Mouse (Mus musculus): ENCODE data around the gene Zswim3. TPM values are rescaled to one million over a fixed set of nuclear protein-coding genes. Genes with fewer than 3 reads are reported as not detected.
A peak's percentile ranks its signal among the peaks of the same experiment; 100 is the strongest.
"Not testable (repeated sequence)": the region's sequence is repeated elsewhere in the genome, so short reads cannot be mapped to it uniquely, and the experiment has no call there.

The Zswim3 gene
- polyA plus RNA-seq, 1 experiment from 2014 or later = 5.4 TPM

GRCm38 (mm10) chr2:164829090-164829489 is 24.2 kb downstream of the Zswim3 start:
- H3K9me3 ChIP-seq (replicated peaks) = no peaks in the 10 kb centered on the region
- no peak overlapping the region for H3K4me2 ChIP-seq
- 91% methylated on average over 1 of the region's 1 CpGs for WGBS
- peaks cover 49% of the 10 kb centered on the region for H3K36me3 ChIP-seq
- peaks cover 18% of the 10 kb centered on the region for H3K4me1 ChIP-seq (replicated peaks)
- H3K27me3 ChIP-seq (replicated peaks) = no peaks in the 10 kb centered on the region
- no peak overlapping the region for H3K9ac ChIP-seq
- no peak overlapping the region for H3K27ac ChIP-seq (ENCODE audit: poor library complexity, severe bottlenecking)
- H3K4me3 ChIP-seq = no peak overlapping the region
- ATAC-seq (ENCODE audit: insufficient number of reproducible peaks, low FRiP score) = no peak

- Histone ChIP-seq H3K9me3 (replicated peaks) (no peaks in the 10 kb centered on the region), H3K4me3 (no peak overlapping the region), H3K4me2 (peak overlapping the region; percentile 96), H3K9ac (peak overlapping the region; percentile 45; the same call in 1 of the 2 replicates), H3K27ac (ENCODE audit: poor library complexity, severe bottlenecking) (no peak overlapping the region), H3K27me3 (replicated peaks) (no peaks in the 10 kb centered on the region), H3K36me3 (peaks cover 42% of the 10 kb centered on the region), H3K4me1 (replicated peaks) (peaks cover 31% of the 10 kb centered on the region)
- 86% methylated on average over 10 of the region's 10 CpGs for WGBS
- ATAC-seq (ENCODE audit: insufficient number of reproducible peaks, low FRiP score) = no peak
Measured at GRCm38 (mm10) chr2:164831029-164831428, 26.1 kb downstream of the Zswim3 start.

DNA sequence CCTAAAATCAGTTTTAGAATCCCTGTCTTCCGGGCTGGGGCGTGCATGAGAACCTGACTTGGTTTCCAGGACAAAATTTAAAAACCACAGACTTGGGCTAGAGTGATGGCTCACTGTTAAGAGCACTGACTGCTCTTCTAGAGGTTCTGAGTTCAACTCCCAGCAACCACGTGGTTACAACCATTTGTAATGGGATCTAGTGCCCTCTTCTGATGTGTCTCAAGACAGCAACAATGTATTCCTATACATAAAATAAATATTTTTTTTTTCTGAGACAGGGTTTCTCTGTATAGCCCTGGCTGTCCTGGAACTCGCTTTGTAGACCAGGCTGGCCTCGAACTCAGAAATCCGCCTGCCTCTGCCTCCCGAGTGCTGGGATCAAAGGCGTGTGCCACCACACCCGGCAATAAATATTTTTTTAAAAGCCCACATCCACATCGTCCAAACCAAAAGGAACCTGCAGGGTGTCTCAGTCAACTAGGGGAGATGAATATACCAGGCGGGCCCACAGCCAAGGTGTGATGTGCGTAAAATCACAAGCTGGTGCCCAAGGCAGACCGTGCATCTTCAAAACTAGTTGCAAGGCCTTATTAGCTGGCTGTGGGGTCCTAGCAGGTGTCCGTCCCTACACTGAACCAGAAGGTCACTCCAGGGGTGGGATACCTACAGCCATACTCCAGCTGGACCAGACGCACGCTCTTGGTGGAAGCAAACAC is 27.3 kb downstream of the Zswim3 start:
- Histone ChIP-seq H3K9me3 (replicated peaks) (no peaks in the 10 kb centered on the region), H3K4me2 (peak overlapping the region; percentile 96), H3K4me3 (peak overlapping the region; percentile 74), H3K4me1 (replicated peaks) (peaks cover 31% of the 10 kb centered on the region), H3K27me3 (replicated peaks) (no peaks in the 10 kb centered on the region), H3K27ac (ENCODE audit: poor library complexity, severe bottlenecking) (peak overlapping the region; percentile 99), H3K36me3 (peaks cover 41% of the 10 kb centered on the region), H3K9ac (peak overlapping the region; percentile 88)
- WGBS = 59% methylated on average over 16 of the region's 16 CpGs
- no peak; the same call in 1 of the 2 replicates for ATAC-seq (ENCODE audit: insufficient number of reproducible peaks, low FRiP score)

DNA sequence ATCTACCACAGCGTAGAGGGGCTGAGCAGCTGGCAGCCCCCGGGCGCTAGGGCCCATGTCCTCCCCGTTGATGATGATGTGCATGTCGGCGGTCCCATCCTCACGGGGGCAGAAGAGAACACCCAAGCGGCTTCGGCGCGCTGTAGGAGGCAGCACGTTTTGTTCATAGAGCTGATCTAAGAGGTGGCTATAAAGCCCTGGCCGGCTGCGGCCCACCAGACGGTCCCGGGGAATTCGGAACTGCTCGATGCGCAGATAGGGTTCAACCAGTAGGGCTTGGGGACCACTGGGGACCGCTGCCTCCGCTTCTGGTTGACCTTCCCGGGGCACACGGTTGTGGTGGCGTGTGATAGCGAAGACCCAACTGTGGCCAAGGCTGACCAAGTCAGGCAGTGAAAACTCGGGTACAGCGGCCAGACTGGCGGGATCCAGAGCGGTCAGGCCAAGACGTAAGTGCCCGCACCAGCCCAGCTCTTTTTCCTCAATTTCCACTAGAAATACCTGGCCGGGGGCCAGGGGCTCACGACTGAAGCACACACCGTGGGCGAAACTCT is 27.9 kb downstream of the Zswim3 start, which contains the start of gene Ctsa:
TSS of gene Ctsa (plus strand) at position 126 of the 554 bp plus-strand sequence.
- H3K36me3 ChIP-seq = peaks cover 41% of the 10 kb centered on the region
- ATAC-seq (ENCODE audit: insufficient number of reproducible peaks, low FRiP score) = peak; percentile 78
- WGBS = under 1% methylated on average over 35 of the region's 35 CpGs
- H3K4me2 ChIP-seq = peak within 1 kb of the TSS; percentile 96
- H3K27ac ChIP-seq (ENCODE audit: poor library complexity, severe bottlenecking) = peak within 1 kb of the TSS; percentile 99
- peak within 1 kb of the TSS; percentile 88 for H3K9ac ChIP-seq
- no peaks in the 10 kb centered on the region for H3K9me3 ChIP-seq (replicated peaks)
- peaks cover 31% of the 10 kb centered on the region for H3K4me1 ChIP-seq (replicated peaks)
- H3K4me3 ChIP-seq = peak within 1 kb of the TSS; percentile 74
- no peaks in the 10 kb centered on the region for H3K27me3 ChIP-seq (replicated peaks)

DNA sequence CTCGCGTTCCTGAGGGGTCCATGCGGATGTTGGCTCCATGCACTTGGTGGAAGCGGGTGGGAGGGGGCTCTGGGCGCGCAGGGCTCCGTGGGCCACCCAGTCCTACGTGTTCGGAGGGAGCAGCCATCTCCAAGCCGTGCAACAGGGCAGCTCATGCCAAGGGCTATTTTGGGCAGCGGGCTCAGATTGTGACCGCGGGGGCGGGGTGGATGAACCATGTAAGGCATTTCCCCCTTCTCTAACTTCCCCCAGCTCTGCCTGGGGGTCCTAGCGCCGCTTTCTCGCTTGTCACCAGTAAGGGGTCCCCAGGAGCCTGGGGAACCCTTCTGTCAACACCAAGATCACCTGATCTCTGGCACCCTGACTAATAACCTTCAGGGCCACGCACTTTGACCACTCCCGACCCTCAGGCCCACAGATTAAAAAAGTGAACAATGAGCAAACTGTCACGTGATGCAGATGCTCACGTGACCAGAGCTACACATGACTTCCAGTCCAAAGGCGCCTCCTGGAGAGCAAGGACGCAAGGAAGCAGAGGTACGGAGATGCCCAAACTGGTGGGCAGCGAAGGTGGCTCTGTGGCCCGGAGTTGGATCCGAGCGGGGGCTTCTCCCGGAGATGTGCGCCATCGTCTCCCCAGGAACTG is 28.5 kb downstream of the Zswim3 start, which contains the start of gene Neurl2:
TSS of gene Neurl2 (minus strand) at position 143 of the 646 bp plus-strand sequence.
- Histone ChIP-seq H3K4me1 (replicated peaks) (peaks cover 31% of the 10 kb centered on the region), H3K27ac (ENCODE audit: poor library complexity, severe bottlenecking) (peak within 1 kb of the TSS; percentile 99), H3K4me3 (peak within 1 kb of the TSS; percentile 74), H3K9me3 (replicated peaks) (no peaks in the 10 kb centered on the region), H3K4me2 (peak within 1 kb of the TSS; percentile 96), H3K27me3 (replicated peaks) (no peaks in the 10 kb centered on the region), H3K9ac (peak within 1 kb of the TSS; percentile 88), H3K36me3 (peaks cover 42% of the 10 kb centered on the region)
- WGBS = under 1% methylated on average over 31 of the region's 31 CpGs
- ATAC-seq (ENCODE audit: insufficient number of reproducible peaks, low FRiP score) = peak; percentile 80

DNA sequence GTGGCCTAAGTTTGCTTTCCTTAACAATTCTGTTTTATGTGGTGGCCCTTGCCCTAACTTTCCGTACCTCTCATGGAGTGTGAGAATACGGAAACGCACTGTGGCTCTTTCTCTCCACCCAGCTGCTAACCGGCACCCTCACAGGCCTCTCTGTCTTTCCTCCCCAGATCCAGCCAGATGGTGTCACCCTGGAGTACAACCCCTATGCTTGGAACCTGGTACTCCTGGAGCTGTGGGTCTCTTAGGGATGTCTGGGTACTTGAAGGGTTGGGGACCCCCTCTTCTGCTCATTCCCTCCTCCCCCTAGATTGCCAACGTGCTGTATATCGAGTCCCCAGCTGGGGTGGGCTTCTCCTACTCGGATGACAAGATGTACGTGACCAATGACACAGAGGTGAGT is 29.6 kb downstream of the Zswim3 start:
- H3K4me1 ChIP-seq (replicated peaks) = peaks cover 31% of the 10 kb centered on the region
- ATAC-seq (ENCODE audit: insufficient number of reproducible peaks, low FRiP score) = no peak
- H3K4me2 ChIP-seq = peak overlapping the region; percentile 96
- H3K4me3 ChIP-seq = peak overlapping the region; percentile 74
- peak overlapping the region; percentile 99; the same call in 1 of the 2 replicates for H3K27ac ChIP-seq (ENCODE audit: poor library complexity, severe bottlenecking)
- no peaks in the 10 kb centered on the region for H3K9me3 ChIP-seq (replicated peaks)
- H3K9ac ChIP-seq = peak overlapping the region; percentile 88
- H3K36me3 ChIP-seq = peaks cover 42% of the 10 kb centered on the region
- H3K27me3 ChIP-seq (replicated peaks) = no peaks in the 10 kb centered on the region
- WGBS = 41% methylated on average over 8 of the region's 8 CpGs

GRCm38 (mm10) chr2:164835164-164835563 is 30.3 kb downstream of the Zswim3 start:
- 87% methylated on average over 4 of the region's 4 CpGs for WGBS
- Histone ChIP-seq H3K9me3 (replicated peaks) (no peaks in the 10 kb centered on the region), H3K4me2 (peak overlapping the region; percentile 96), H3K4me3 (peak overlapping the region; percentile 74; the same call in 1 of the 2 replicates), H3K27ac (ENCODE audit: poor library complexity, severe bottlenecking) (no peak overlapping the region), H3K36me3 (peaks cover 49% of the 10 kb centered on the region), H3K9ac (no peak overlapping the region), H3K27me3 (replicated peaks) (no peaks in the 10 kb centered on the region), H3K4me1 (replicated peaks) (peaks cover 31% of the 10 kb centered on the region)
- ATAC-seq (ENCODE audit: insufficient number of reproducible peaks, low FRiP score) = no peak

GRCm38 (mm10) chr2:164845782-164846181 is 40.9 kb downstream of the Zswim3 start:
- Histone ChIP-seq H3K9ac (no peak overlapping the region), H3K4me2 (no peak overlapping the region), H3K36me3 (0 out of 2 replicates have a peak, but pooled peaks cover 3% of the 10 kb centered on the region), H3K4me1 (replicated peaks) (no peaks in the 10 kb centered on the region), H3K27me3 (replicated peaks) (0 out of 2 replicates have a peak, but pooled peaks cover 3% of the 10 kb centered on the region), H3K27ac (ENCODE audit: poor library complexity, severe bottlenecking) (no peak overlapping the region), H3K9me3 (replicated peaks) (no peaks in the 10 kb centered on the region), H3K4me3 (no peak overlapping the region)
- no peak for ATAC-seq (ENCODE audit: insufficient number of reproducible peaks, low FRiP score)
- WGBS = 47% methylated on average over 3 of the region's 3 CpGs

DNA sequence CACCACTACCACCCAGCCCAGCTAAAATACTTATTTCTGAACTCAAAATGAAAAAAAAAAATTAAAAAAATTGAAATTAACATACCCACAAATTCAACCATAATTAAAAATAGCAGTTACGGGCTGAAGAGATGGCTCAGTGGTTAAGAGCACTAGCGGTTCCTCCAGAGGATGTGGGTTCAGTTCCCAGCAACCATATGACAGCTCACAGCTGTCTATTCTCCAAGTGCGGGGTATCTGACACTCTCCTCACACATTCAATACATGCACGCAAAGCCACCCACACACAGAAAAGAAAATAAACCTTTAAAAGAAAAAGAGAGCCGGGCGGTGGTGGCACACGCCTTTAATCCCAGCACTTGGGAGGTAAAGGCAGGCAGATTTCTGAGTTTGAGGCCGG is 45.2 kb downstream of the Zswim3 start:
- H3K27ac ChIP-seq (ENCODE audit: poor library complexity, severe bottlenecking) = no peak overlapping the region
- no peak overlapping the region for H3K4me3 ChIP-seq
- no peak overlapping the region for H3K9ac ChIP-seq
- no peak overlapping the region for H3K4me2 ChIP-seq
- WGBS = 83% methylated on average over 8 of the region's 8 CpGs
- H3K27me3 ChIP-seq (replicated peaks) = peaks cover 27% of the 10 kb centered on the region
- H3K9me3 ChIP-seq (replicated peaks) = no peaks in the 10 kb centered on the region
- ATAC-seq (ENCODE audit: insufficient number of reproducible peaks, low FRiP score) = no peak
- no peaks in the 10 kb centered on the region for H3K4me1 ChIP-seq (replicated peaks)
- no peaks in the 10 kb centered on the region for H3K36me3 ChIP-seq

- H3K27me3 ChIP-seq (replicated peaks) = peaks cover 71% of the 10 kb centered on the region
- H3K4me2 ChIP-seq = not testable (repeated sequence)
Measured at GRCm38 (mm10) chr2:164855572-164855971, 50.7 kb downstream of the Zswim3 start.

More at GRCm38 (mm10) chr2:164855572-164855971, 50.7 kb downstream of the Zswim3 start:
- not testable (repeated sequence) for H3K36me3 ChIP-seq; H3K9me3 ChIP-seq (replicated peaks); H3K27ac ChIP-seq (ENCODE audit: poor library complexity, severe bottlenecking); ATAC-seq (ENCODE audit: insufficient number of reproducible peaks, low FRiP score); H3K9ac ChIP-seq; H3K4me3 ChIP-seq
- 80% methylated on average over 5 of the region's 5 CpGs for WGBS
- peaks cover 26% of the 10 kb centered on the region for H3K4me1 ChIP-seq (replicated peaks)
